Mouse (Mus musculus) lung, adult 2 months (tissue): Measurements from ENCODE around the gene Dus2. TPM values are rescaled to one million over a fixed set of nuclear protein-coding genes. Genes with fewer than 3 reads are reported as not detected.
"Not testable (repeated sequence)": the region's sequence is repeated elsewhere in the genome, so short reads cannot be mapped to it uniquely, and the experiment has no call there.

Experiments used
- DNase-seq: peaks from one replicate; pipeline ENCODE4 v3.0.0; 2022
- H3K4me1 ChIP-seq: fragments of 200-500 bp; 2 replicates; pipeline ENCODE4 v1.6.1; 2011; ENCODE audit warnings: low read length; ENCODE audit not compliant: control insufficient read depth, insufficient read depth
- H3K4me3 ChIP-seq: fragments of 200-500 bp; replicated peaks from 2 replicates; pipeline ENCODE3; 2011; ENCODE audit warnings: low read depth, mild to moderate bottlenecking, control low read depth, low read length; ENCODE audit errors: extremely low read depth
- CTCF ChIP-seq: fragments of 200-500 bp; IDR thresholded peaks from 2 replicates; pipeline ENCODE4 v1.5.1; 2011; ENCODE audit warnings: mild to moderate bottlenecking, low read length, control low read depth; ENCODE audit not compliant: insufficient read depth
- POLR2A ChIP-seq: fragments of 200-500 bp; IDR thresholded peaks from 2 replicates; pipeline ENCODE4 v1.6.1; 2011; ENCODE audit warnings: low read depth, mild to moderate bottlenecking, control low read depth, low read length, borderline replicate concordance; ENCODE audit errors: extremely low read depth
- WGBS: fragments of 180-500 bp; shearing (Covaris S2); methylation state at CpG from one replicate; pipeline ENCODE4 v1.1.7; 2018; 5-methylcytosine and 5-hydroxymethylcytosine counted together
- polyA plus RNA-seq: library from polyadenylated mRNA; depleted of rRNA; stranded (reverse); fragments of >200 nt; gene quantifications from 2 replicates; pipeline ENCODE4 v1.2.3, GENCODE M21; 2012

Gene Dus2
- polyA plus RNA-seq, 1 experiment, result 10.3 TPM

- peaks cover 3% of the 10 kb centered on the region; the same call in 1 of the 2 replicates for H3K4me1 ChIP-seq
- 73% methylated on average over 4 of the region's 4 CpGs for WGBS
- no peak within 1 kb of the TSS for H3K4me3 ChIP-seq
- TF ChIP-seq POLR2A (no peak), CTCF (no peak)
- DNase-seq, result no peak
Measured at GRCm38 (mm10) chr8:106005875-106006274, 14.7 kb downstream of the Dus2 start, which contains the start of gene Dpep2nb. Dpep2nb (minus strand) TSS chr8:106005975.

- no peak overlapping the region for H3K4me3 ChIP-seq
- DNase-seq, result no peak
- 80% methylated on average over 4 of the region's 4 CpGs for WGBS
- H3K4me1 ChIP-seq, result peaks cover 3% of the 10 kb centered on the region; the same call in 1 of the 2 replicates
- no peak for TF ChIP-seq CTCF
- TF ChIP-seq POLR2A, result no peak
Measured at GRCm38 (mm10) chr8:106006413-106006812, 15.3 kb downstream of the Dus2 start.

DNA sequence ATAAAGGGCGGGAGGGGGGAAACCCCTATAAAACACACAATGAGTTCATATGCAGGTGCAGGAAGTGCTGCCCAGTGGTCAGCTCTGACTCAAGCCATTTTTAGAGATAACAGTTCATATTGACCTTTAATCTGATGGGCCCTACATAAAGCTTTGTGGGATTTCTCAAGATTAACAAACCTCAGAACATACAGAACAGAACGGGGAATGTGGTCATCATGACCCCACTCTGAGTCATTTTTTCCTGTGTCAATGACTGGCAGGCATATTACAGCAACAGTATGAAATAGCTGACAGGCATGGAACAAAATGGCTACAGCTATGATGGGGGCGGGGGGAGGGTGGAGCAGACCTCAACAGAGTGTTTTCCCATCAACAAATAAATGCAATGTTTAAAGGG lies 16.0 kb downstream of the Dus2 start:
- WGBS, result 64% methylated on average over 3 of the region's 3 CpGs
- H3K4me3 ChIP-seq, result no peak overlapping the region
- H3K4me1 ChIP-seq, result peaks cover 3% of the 10 kb centered on the region; the same call in 1 of the 2 replicates
- DNase-seq, result no peak
- TF ChIP-seq CTCF (no peak), POLR2A (no peak)

GRCm38 (mm10) chr8:106007891-106008290 lies 16.8 kb downstream of the Dus2 start:
- not testable (repeated sequence) for H3K4me3 ChIP-seq, DNase-seq, H3K4me1 ChIP-seq
- 60% methylated on average over 3 of the region's 3 CpGs for WGBS

- peak; percentile 89 for DNase-seq
- 1% methylated on average over 74 of the region's 74 CpGs for WGBS
- TF ChIP-seq POLR2A (peak; percentile 80; the same call in 1 of the 2 replicates), CTCF (no peak)
Measured at GRCm38 (mm10) chr8:106010748-106011642, 19.9 kb downstream of the Dus2 start.

GRCm38 (mm10) chr8:106011643-106011986 lies 20.5 kb downstream of the Dus2 start, which contains the start of gene Ddx28:
Ddx28 (minus strand) TSS chr8:106011882.
- TF ChIP-seq POLR2A, result no peak
- no peak for TF ChIP-seq CTCF
- peak within 1 kb of the TSS; percentile 97 for H3K4me3 ChIP-seq
- 1% methylated on average over 6 of the region's 6 CpGs for WGBS
- H3K4me1 ChIP-seq, result peaks cover 3% of the 10 kb centered on the region; the same call in 1 of the 2 replicates
- no peak for DNase-seq

More at GRCm38 (mm10) chr8:106010748-106011642, 19.9 kb downstream of the Dus2 start:
- H3K4me3 ChIP-seq, result peak overlapping the region; percentile 97
- H3K4me1 ChIP-seq, result peaks cover 3% of the 10 kb centered on the region; the same call in 1 of the 2 replicates

- not testable (repeated sequence) for H3K4me1 ChIP-seq, H3K4me3 ChIP-seq, DNase-seq
- 70% methylated on average over 8 of the region's 8 CpGs for WGBS
Measured at GRCm38 (mm10) chr8:106012203-106012602, 21.1 kb downstream of the Dus2 start.

DNA sequence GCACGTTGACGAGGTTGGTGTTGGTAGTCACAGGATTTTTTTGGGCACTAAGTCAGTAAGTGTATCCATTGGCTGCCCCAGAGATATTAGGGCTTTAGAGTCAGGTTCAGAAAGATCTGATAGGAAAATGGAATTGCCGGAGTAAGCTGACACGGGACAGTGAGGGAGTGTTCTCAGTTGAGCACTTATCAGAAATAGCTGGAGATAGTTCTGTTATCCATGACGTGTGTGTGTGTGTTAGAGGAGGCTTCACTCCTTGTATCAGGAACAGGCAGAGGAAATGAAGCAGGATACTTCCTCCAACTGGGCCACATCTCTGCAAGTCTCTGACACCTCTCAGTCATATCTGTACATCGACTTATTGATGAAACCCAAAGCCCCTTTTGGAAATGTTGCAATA lies 25.1 kb downstream of the Dus2 start:
- TF ChIP-seq POLR2A, result no peak
- TF ChIP-seq CTCF, result no peak
- H3K4me3 ChIP-seq, result no peak overlapping the region
- 91% methylated on average over 6 of the region's 6 CpGs for WGBS
- no peaks in the 10 kb centered on the region for H3K4me1 ChIP-seq
- DNase-seq, result no peak

GRCm38 (mm10) chr8:106017130-106017529 lies 26.0 kb downstream of the Dus2 start:
- H3K4me3 ChIP-seq, result no peak overlapping the region
- DNase-seq, result no peak
- 72% methylated on average over 7 of the region's 7 CpGs for WGBS
- TF ChIP-seq POLR2A (no peak), CTCF (no peak)
- no peaks in the 10 kb centered on the region for H3K4me1 ChIP-seq

GRCm38 (mm10) chr8:106018039-106018438 lies 26.9 kb downstream of the Dus2 start:
- no peak for DNase-seq
- WGBS, result 88% methylated on average over 3 of the region's 3 CpGs
- TF ChIP-seq POLR2A (no peak), CTCF (no peak)
- Histone ChIP-seq H3K4me3 (no peak overlapping the region), H3K4me1 (no peaks in the 10 kb centered on the region)

DNA sequence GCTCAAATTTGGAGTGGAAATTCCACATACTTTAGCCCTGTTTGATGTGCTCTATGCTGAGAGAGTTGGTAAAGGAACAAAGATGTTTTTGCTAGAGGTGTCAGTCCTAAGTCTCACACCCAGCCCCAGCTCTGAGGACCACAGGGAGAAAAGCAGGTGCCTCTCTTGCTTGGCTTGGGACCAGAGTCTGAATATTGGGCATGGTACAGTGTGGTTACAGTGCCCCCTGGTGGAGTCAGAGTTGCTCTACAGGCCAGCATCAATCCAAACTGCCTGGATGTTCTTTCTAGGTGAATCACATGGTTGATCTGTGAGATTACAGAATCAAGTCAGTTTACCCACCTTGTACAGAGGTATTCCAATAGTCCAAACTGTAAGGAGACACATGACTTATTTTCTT lies 31.3 kb downstream of the Dus2 start:
- peak; percentile 75 for DNase-seq
- peak; percentile 97 for TF ChIP-seq CTCF
- no peak for TF ChIP-seq POLR2A
- Histone ChIP-seq H3K4me3 (no peak overlapping the region), H3K4me1 (no peaks in the 10 kb centered on the region)
